Mouse (Mus musculus) limb, embryonic 14.5 days (tissue): ENCODE measurements around the gene Glmp. TPM values are rescaled to one million over a fixed set of nuclear protein-coding genes. Genes with fewer than 3 reads are reported as not detected.

Experiments
- ATAC-seq: fragments of 200-750 bp; cut with Nextera tagmentation; 2 replicates; pipeline ENCODE4 v1.8.0; 2017; ENCODE audit warnings: low read depth, moderate number of reproducible peaks, moderate TSS enrichment; ENCODE audit not compliant: low FRiP score
- DNase-seq: peaks from one replicate; pipeline ENCODE4 v3.0.0-alpha.2; 2015; ENCODE audit warnings: low spot score
- H3K27ac ChIP-seq: fragments of 300-500 bp; sonication (generic); replicated peaks from 2 replicates; pipeline ENCODE4 v1.5.1; 2014; ENCODE audit warnings: low read depth, mild to moderate bottlenecking, low read length, moderate library complexity, mixed read lengths
- H3K27me3 ChIP-seq: fragments of 300-500 bp; sonication (generic); 2 replicates; pipeline ENCODE4 v1.6.1; 2014; ENCODE audit warnings: low read length, mixed read lengths; ENCODE audit not compliant: control insufficient read depth, insufficient read depth
- H3K36me3 ChIP-seq: fragments of 300-500 bp; sonication (generic); 2 replicates; pipeline ENCODE4 v1.6.1; 2014; ENCODE audit warnings: mild to moderate bottlenecking, low read length, moderate library complexity, mixed read lengths; ENCODE audit not compliant: control insufficient read depth, insufficient read depth
- H3K4me1 ChIP-seq: fragments of 300-500 bp; sonication (generic); 2 replicates; pipeline ENCODE4 v1.6.1; 2014; ENCODE audit warnings: antibody characterized with exemption, low read length, mixed read lengths; ENCODE audit not compliant: control insufficient read depth, insufficient read depth
- H3K4me2 ChIP-seq: fragments of 300-500 bp; sonication (generic); replicated peaks from 2 replicates; pipeline ENCODE4 v1.6.1; 2014; ENCODE audit warnings: low read depth, mild to moderate bottlenecking, low read length, moderate library complexity; ENCODE audit not compliant: severe bottlenecking
- H3K4me3 ChIP-seq: fragments of 300-500 bp; sonication (generic); replicated peaks from 2 replicates; pipeline ENCODE4 v1.5.1; 2014; ENCODE audit warnings: low read length
- H3K9ac ChIP-seq: fragments of 300-500 bp; sonication (generic); 2 replicates; pipeline ENCODE4 v1.6.1; 2014; ENCODE audit warnings: mild to moderate bottlenecking, low read depth, low read length, moderate library complexity; ENCODE audit not compliant: severe bottlenecking
- H3K9me3 ChIP-seq: fragments of 300-500 bp; sonication (generic); 2 replicates; pipeline ENCODE4 v1.6.1; 2016; ENCODE audit warnings: low read length; ENCODE audit not compliant: control insufficient read depth
- POLR2A ChIP-seq: fragments of 200-500 bp; IDR thresholded peaks from 2 replicates; pipeline ENCODE4 v1.8.0; 2012; ENCODE audit warnings: inconsistent platforms, mild to moderate bottlenecking, moderate library complexity, borderline replicate concordance; ENCODE audit not compliant: insufficient read depth, insufficient read length; ENCODE audit errors: extremely low read depth
- WGBS: fragments of 180-500 bp; shearing (Covaris S2); extraction: QIAGEN DNeasy Blood & Tissue Kit; methylation state at CpG from one replicate; pipeline ENCODE4 v1.1.7; 2014; 5-methylcytosine and 5-hydroxymethylcytosine counted together
- polyA plus RNA-seq, 2 experiments: library from polyadenylated mRNA; depleted of rRNA in 1 of 2; stranded (reverse) in 1 of 2; unstranded in 1 of 2; fragments of >200 nt; fragmentation: Nextera tagmentation in 1 of 2; extraction: Ambion mirVana in 1 of 2; gene quantifications; 2 replicates each; pipeline versions ENCODE4 v1.2.1 to v1.2.3; 2012 to 2014

The Glmp gene
- polyA plus RNA-seq, 2 experiments, result 127 to 131 TPM

DNA sequence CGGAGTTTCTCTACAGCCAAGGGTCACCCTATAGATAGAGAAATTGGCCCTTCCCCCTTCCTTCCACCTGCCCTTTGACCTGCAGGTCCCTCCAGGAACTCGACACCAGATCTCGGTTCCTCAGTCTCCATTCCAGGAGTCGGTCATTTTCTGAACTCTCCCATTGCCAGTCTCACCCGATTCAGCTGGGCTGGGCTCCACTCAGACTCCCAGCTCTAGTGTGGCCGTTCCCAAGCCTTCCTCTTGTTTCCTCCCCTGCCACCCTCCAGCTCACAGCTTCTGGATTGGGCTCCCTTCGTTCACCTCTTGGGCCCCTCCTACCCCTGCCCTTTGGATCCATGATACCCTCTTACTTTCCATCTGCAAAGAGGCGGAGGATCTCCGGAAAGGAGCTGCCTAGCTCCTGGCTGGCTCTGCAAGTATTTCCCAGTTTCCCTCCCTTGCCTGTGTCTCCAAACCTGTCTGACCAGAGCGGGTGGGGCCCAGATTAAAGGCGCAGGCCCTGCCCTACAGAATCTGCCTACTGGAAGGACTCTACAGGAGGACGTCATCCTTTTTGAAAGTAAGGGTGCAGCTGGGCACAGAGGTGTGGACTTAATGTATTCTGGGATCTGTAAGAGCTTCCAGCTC, 9.3 kb downstream of the Glmp start:
- H3K4me1 ChIP-seq, result peaks cover 12% of the 10 kb centered on the region
- no peak overlapping the region for H3K9ac ChIP-seq
- WGBS, result 47% methylated on average over 12 of the region's 12 CpGs
- 0 out of 2 replicates have a peak overlapping the region, but pooled peaks have one; percentile 0 for H3K4me3 ChIP-seq
- H3K27ac ChIP-seq, result no peak overlapping the region
- H3K9me3 ChIP-seq, result no peaks in the 10 kb centered on the region
- H3K27me3 ChIP-seq, result no peaks in the 10 kb centered on the region
- DNase-seq (no peak), ATAC-seq (no peak)
- TF ChIP-seq POLR2A, result no peak
- peak overlapping the region; percentile 64; the same call in 1 of the 2 replicates for H3K4me2 ChIP-seq
- peaks cover 10% of the 10 kb centered on the region; the same call in 1 of the 2 replicates for H3K36me3 ChIP-seq

DNA sequence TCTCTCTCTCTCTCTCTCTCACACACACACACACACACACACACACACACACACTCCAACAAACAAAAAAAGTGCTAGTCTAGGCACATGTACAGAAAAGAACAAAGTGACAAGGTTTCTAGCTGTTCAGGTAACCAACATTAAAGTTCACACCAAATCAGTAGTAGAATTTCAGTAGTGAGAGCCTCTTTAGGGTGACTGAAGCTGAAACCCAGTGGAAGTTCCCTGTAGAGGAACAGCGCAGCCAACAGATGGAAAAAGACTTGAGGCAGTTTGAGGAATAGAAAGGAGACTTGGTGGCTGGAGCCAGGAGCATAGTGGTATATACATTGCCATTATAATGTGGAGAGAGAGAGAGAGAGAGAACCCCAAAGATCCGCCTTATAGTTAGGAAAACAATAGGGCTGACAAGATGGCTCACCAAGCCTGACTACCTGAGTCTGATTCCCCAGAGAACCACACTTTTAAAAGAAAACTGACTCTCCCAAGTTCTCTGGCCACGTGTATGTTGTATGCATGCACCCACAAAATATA, 10.1 kb downstream of the Glmp start:
- Histone ChIP-seq H3K27me3 (no peaks in the 10 kb centered on the region), H3K36me3 (peaks cover 3% of the 10 kb centered on the region; the same call in 1 of the 2 replicates), H3K4me1 (peaks cover 12% of the 10 kb centered on the region), H3K4me3 (peak overlapping the region; percentile 80), H3K9ac (peak overlapping the region; percentile 90), H3K27ac (no peak overlapping the region; the same call in 1 of the 2 replicates), H3K4me2 (peak overlapping the region; percentile 64), H3K9me3 (no peaks in the 10 kb centered on the region)
- no peak for DNase-seq
- 30% methylated on average over 3 of the region's 3 CpGs for WGBS
- no peak for TF ChIP-seq POLR2A
- ATAC-seq, result no peak

DNA sequence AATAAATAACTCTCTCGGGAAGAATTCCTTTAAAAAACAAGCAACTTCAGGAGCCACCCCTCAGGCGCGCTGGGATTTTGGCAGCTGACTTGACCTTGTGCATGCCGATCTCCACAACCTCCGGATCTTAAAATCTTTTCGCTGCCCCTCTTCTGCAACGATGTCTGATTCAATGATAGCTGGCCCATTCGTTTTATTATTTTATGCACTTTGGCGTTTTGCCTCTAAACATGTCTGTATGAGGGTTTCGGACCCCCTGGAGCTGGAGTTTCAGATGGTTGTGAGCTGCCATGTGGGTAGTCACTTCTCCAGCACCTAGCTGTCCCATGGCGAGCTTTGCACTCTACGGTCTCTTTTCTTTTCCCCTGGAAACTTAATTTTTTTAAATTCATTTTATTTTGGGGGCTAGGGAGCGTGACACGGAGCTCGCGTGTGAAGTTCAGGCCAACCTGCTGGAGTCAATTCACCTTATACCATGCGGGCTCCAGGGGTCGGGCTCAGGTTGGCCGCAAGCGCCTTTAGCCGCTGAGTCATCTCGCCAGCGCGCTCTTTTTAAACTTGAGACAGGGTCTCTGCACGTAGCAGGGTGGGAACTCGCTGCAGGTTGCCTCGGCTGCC, 10.7 kb downstream of the Glmp start:
- DNase-seq (no peak), ATAC-seq (peak; percentile 62)
- Histone ChIP-seq H3K27me3 (no peaks in the 10 kb centered on the region), H3K4me1 (peaks cover 12% of the 10 kb centered on the region), H3K4me3 (peak overlapping the region; percentile 80), H3K9me3 (no peaks in the 10 kb centered on the region), H3K27ac (peak overlapping the region; percentile 92), H3K9ac (peak overlapping the region; percentile 90), H3K4me2 (peak overlapping the region; percentile 64), H3K36me3 (peaks cover under 1% of the 10 kb centered on the region; the same call in 1 of the 2 replicates)
- under 1% methylated on average over 27 of the region's 27 CpGs for WGBS
- no peak for TF ChIP-seq POLR2A

DNA sequence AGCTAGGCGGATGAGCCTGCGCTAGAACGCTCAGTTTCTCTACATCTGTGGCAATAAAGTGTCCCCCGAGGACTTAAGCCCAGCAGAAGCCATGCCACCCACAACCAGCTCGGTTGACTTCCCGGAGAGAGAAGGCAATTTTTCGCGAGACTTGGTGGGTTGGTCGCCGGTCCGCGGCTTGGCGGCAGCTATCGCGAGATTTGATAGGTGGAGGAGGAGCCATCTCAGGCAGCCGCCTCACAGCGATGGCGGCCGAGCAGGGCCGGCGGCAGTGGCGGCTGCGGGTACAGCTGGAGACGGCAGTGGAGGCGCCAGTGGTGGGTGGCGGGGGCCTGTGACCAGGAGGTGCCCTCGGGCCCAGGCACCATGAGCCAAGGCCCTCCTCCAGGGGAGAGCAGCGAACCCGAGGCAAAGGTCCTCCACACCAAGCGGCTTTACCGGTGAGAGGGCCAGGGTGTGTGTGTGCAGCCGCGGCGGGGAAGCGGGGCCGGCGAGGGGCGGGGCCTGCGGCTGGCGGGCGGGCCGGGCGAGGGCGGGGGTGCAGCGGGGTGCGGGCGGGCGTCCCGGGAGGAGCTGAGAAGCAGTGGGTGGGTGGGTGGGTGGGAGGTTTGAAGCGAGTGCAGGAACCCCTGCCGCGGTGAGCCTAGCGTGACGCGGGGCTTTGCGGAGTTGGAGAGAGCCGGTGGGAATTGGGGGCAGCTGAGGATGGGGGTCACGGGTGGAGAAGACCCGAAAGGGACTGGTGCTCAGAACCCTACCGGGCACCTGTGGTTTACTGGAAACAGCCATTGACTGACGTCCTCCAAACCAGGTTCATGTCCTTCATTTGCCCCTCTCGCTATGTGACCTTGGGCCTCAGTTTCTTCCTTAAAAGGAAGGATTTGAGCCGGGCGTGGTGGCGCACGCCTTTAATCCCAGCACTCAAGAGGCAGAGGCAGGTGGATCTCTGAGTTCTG, 11.5 kb downstream of the Glmp start, which contains the start of the genes Tmem79 and Smg5:
Tmem79 (minus strand) TSS at position 91 of the 956 bp plus-strand sequence.
Smg5 (plus strand) TSS at position 203 of the 956 bp plus-strand sequence.
- WGBS, result 1% methylated on average over 30 of the region's 66 CpGs
- DNase-seq (peak; percentile 96), ATAC-seq (peak; percentile 96)
- H3K4me1 ChIP-seq, result peaks cover 12% of the 10 kb centered on the region
- H3K27ac ChIP-seq, result peak within 1 kb of the TSS; percentile 92
- H3K4me3 ChIP-seq, result peak within 1 kb of the TSS; percentile 80
- H3K4me2 ChIP-seq, result peak within 1 kb of the TSS; percentile 64
- H3K9ac ChIP-seq, result peak within 1 kb of the TSS; percentile 90
- H3K9me3 ChIP-seq, result no peaks in the 10 kb centered on the region
- TF ChIP-seq POLR2A, result peak; percentile 95
- no peaks in the 10 kb centered on the region for H3K27me3 ChIP-seq
- H3K36me3 ChIP-seq, result 0 out of 2 replicates have a peak, but pooled peaks cover 3% of the 10 kb centered on the region
